Mouse (Mus musculus) forebrain, embryonic 11.5 days (tissue): Measurements from ENCODE around the gene Ifi44. TPM values are rescaled to one million over a fixed set of nuclear protein-coding genes. Genes with fewer than 3 reads are reported as not detected.

Source experiments
- ATAC-seq: fragments of 200-750 bp; cut with Nextera tagmentation; replicated peaks from 2 replicates; pipeline ENCODE4 v1.8.0; 2017; ENCODE audit warnings: moderate TSS enrichment; ENCODE audit not compliant: low FRiP score
- DNase-seq: peaks from one replicate; pipeline ENCODE4 v3.0.0-alpha.2; 2017; ENCODE audit warnings: low spot score
- H3K27ac ChIP-seq: fragments of 300-500 bp; sonication (generic); 2 replicates; pipeline ENCODE4 v1.5.1; 2014; ENCODE audit warnings: low read depth, low read length
- H3K27me3 ChIP-seq: fragments of 300-500 bp; sonication (generic); 2 replicates; pipeline ENCODE4 v1.6.1; 2014; ENCODE audit warnings: mild to moderate bottlenecking, low read length, mixed read lengths; ENCODE audit not compliant: control insufficient read depth, insufficient read depth
- H3K36me3 ChIP-seq: fragments of 300-500 bp; sonication (generic); 2 replicates; pipeline ENCODE4 v1.6.1; 2014; ENCODE audit warnings: mild to moderate bottlenecking, low read length, moderate library complexity, mixed read lengths; ENCODE audit not compliant: control insufficient read depth, insufficient read depth
- H3K4me1 ChIP-seq: fragments of 300-500 bp; sonication (generic); replicated peaks from 2 replicates; pipeline ENCODE4 v1.6.1; 2014; ENCODE audit warnings: low read length, mixed read lengths; ENCODE audit not compliant: control insufficient read depth, insufficient read depth
- H3K4me2 ChIP-seq: fragments of 300-500 bp; sonication (generic); 2 replicates; pipeline ENCODE4 v1.6.1; 2014; ENCODE audit warnings: low read depth, mild to moderate bottlenecking, low read length, moderate library complexity, mixed read lengths; ENCODE audit not compliant: severe bottlenecking
- H3K4me3 ChIP-seq: fragments of 300-500 bp; sonication (generic); 2 replicates; pipeline ENCODE4 v1.5.1; 2014; ENCODE audit warnings: low read depth, low read length
- H3K9ac ChIP-seq: fragments of 300-500 bp; sonication (generic); 2 replicates; pipeline ENCODE4 v1.6.1; 2014; ENCODE audit warnings: low read length
- H3K9me3 ChIP-seq: fragments of 300-500 bp; sonication (generic); 2 replicates; pipeline ENCODE4 v1.6.1; 2016; ENCODE audit warnings: low read length, mixed read lengths; ENCODE audit not compliant: control insufficient read depth
- WGBS: fragments of 180-500 bp; shearing (Covaris S2); extraction: QIAGEN DNeasy Blood & Tissue Kit; methylation state at CpG from one replicate; pipeline ENCODE4 v1.1.7; 2014; 5-methylcytosine and 5-hydroxymethylcytosine counted together
- polyA plus RNA-seq: library from polyadenylated mRNA; unstranded; fragments of >200 nt; fragmentation: Nextera tagmentation; extraction: Ambion mirVana; gene quantifications from 2 replicates; pipeline ENCODE4 v1.2.1, GENCODE M21; 2014

The Ifi44 gene
- polyA plus RNA-seq = 0.07 TPM in 1 of 2 replicates, not detected in the other

GRCm38 (mm10) chr3:151749737-151750136, at the start of gene Ifi44:
Gene Ifi44, minus strand, starts transcription at chr3:151749960.
- H3K4me1 ChIP-seq = no peaks in the 10 kb centered on the region
- no peak within 1 kb of the TSS for H3K4me3 ChIP-seq
- no peak for DNase-seq
- H3K27ac ChIP-seq = no peak within 1 kb of the TSS
- no peak for ATAC-seq
- no peaks in the 10 kb centered on the region for H3K9me3 ChIP-seq
- H3K9ac ChIP-seq = no peak within 1 kb of the TSS
- H3K27me3 ChIP-seq = no peaks in the 10 kb centered on the region
- 85% methylated on average over 7 of the region's 7 CpGs for WGBS
- no peaks in the 10 kb centered on the region for H3K36me3 ChIP-seq
- no peak within 1 kb of the TSS for H3K4me2 ChIP-seq

GRCm38 (mm10) chr3:151788622-151789021, 38.9 kb upstream of the Ifi44 start:
- ATAC-seq = no peak
- no peaks in the 10 kb centered on the region for H3K4me1 ChIP-seq
- no peaks in the 10 kb centered on the region for H3K36me3 ChIP-seq
- H3K27me3 ChIP-seq = no peaks in the 10 kb centered on the region
- no peak overlapping the region for H3K27ac ChIP-seq
- H3K4me2 ChIP-seq = no peak overlapping the region
- H3K4me3 ChIP-seq = no peak overlapping the region
- H3K9me3 ChIP-seq = no peaks in the 10 kb centered on the region
- WGBS = 90% methylated on average over 8 of the region's 8 CpGs
- no peak overlapping the region for H3K9ac ChIP-seq
- DNase-seq = no peak

DNA sequence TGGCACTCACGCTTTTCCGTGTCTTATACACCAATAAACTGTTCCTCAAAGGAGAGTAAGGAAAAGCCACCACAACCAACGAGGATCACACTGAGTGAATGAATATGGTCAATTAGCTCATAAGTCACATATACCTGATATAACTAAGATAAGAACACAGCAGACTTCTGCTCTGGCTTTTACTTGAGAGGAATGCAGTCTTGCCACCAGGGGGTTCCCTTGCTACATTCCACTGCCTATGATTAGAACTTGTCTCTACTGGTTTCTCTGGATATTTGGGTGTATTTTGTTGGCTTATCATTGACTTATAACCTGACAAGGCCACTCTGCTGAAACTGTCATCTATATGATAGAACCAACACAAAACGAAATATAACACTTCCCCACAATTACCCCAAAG, 25.3 kb upstream of the Ifi44 start:
- Histone ChIP-seq H3K9ac (no peak overlapping the region), H3K4me3 (no peak overlapping the region), H3K36me3 (no peaks in the 10 kb centered on the region), H3K27me3 (no peaks in the 10 kb centered on the region), H3K9me3 (no peaks in the 10 kb centered on the region), H3K4me1 (no peaks in the 10 kb centered on the region), H3K27ac (no peak overlapping the region), H3K4me2 (no peak overlapping the region)
- WGBS = 84% methylated on average over 4 of the region's 4 CpGs
- DNase-seq (no peak), ATAC-seq (0 out of 2 replicates have a peak, but pooled peaks have one; percentile 32)

DNA sequence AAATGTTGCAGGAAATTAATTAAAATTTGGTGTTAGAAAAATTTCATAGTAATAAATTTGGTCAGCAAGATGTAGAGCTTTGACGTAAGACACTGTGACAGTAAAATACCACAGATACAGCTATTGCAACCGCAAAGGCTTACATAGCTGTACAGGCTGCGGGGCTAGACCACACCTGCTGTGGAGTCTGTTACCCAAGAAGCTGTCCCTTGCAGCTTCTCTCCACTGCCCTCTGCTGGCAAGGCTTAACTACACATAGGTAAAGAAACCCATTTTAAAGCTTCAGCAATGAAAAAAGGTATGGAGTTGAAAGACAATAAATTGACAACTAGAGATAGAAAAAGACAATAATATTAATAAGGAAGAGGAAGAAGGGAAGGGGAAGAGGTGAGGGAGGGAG, 21.3 kb upstream of the Ifi44 start:
- DNase-seq (no peak), ATAC-seq (no peak)
- no peak overlapping the region for H3K9ac ChIP-seq
- H3K36me3 ChIP-seq = no peaks in the 10 kb centered on the region
- 68% methylated on average over 3 of the region's 3 CpGs for WGBS
- no peaks in the 10 kb centered on the region for H3K27me3 ChIP-seq
- no peak overlapping the region for H3K4me2 ChIP-seq
- no peaks in the 10 kb centered on the region for H3K9me3 ChIP-seq
- no peak overlapping the region for H3K27ac ChIP-seq
- H3K4me3 ChIP-seq = no peak overlapping the region
- no peaks in the 10 kb centered on the region for H3K4me1 ChIP-seq

DNA sequence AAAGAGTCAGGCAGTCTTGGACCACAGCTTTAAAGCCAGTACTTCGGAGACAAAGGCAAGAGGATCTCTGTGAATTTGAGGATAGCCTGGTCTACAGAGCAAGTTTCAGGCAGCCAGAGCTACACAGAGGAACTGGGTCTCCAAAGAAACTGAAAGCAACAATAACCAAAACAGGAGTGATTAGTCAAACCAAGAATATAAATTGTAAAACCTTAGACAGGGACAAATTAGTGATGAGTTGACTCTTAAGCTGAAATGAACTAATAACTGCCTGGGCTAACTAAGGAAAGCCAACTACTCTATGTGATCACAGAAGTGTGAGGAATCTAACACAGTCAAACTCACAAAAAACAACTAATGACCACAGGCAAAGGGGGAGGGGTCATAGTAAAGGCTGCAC, 1.2 kb downstream of the Ifi44 start:
- Histone ChIP-seq H3K36me3 (no peaks in the 10 kb centered on the region), H3K4me1 (no peaks in the 10 kb centered on the region), H3K27ac (no peak overlapping the region), H3K4me3 (no peak overlapping the region), H3K9ac (no peak overlapping the region), H3K9me3 (no peaks in the 10 kb centered on the region), H3K27me3 (no peaks in the 10 kb centered on the region), H3K4me2 (no peak overlapping the region)
- 79% methylated on average over 1 of the region's 1 CpGs for WGBS
- no peak for DNase-seq
- no peak for ATAC-seq

- H3K4me3 ChIP-seq = no peak overlapping the region
- 89% methylated on average over 8 of the region's 8 CpGs for WGBS
- H3K4me2 ChIP-seq = no peak overlapping the region
- H3K27ac ChIP-seq = no peak overlapping the region
- no peaks in the 10 kb centered on the region for H3K9me3 ChIP-seq
- no peak for ATAC-seq
- H3K36me3 ChIP-seq = no peaks in the 10 kb centered on the region
- H3K27me3 ChIP-seq = no peaks in the 10 kb centered on the region
- DNase-seq = no peak
- H3K9ac ChIP-seq = no peak overlapping the region
- H3K4me1 ChIP-seq = no peaks in the 10 kb centered on the region
Measured at GRCm38 (mm10) chr3:151746058-151746457, 3.7 kb downstream of the Ifi44 start.

DNA sequence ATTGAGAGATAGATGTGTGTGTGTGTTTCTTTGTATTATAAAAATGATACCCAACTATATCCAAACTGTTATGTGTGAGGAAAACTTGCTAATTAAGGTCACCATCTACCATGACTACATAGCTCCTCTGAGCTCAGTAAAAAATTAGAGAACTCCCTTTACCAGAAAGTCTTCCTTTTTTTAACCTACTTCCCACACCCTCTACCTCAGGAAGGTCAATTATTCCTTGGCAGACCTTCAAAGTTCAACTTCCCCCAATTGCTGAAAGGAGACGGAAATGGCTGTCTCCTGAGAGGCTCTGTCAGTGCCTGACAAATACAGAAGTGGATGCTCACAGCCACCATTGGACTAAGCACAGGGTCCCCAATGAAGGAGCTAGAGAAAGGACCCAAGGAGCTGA, 7.5 kb downstream of the Ifi44 start:
- Histone ChIP-seq H3K27me3 (no peaks in the 10 kb centered on the region), H3K4me2 (no peak overlapping the region), H3K9ac (no peak overlapping the region), H3K4me1 (no peaks in the 10 kb centered on the region), H3K27ac (no peak overlapping the region), H3K36me3 (no peaks in the 10 kb centered on the region), H3K4me3 (no peak overlapping the region), H3K9me3 (no peaks in the 10 kb centered on the region)
- WGBS = 96% methylated on average over 1 of the region's 1 CpGs
- DNase-seq (no peak), ATAC-seq (no peak)

- DNase-seq (no peak), ATAC-seq (peak; percentile 77)
- WGBS = 43% methylated on average over 1 of the region's 1 CpGs
- Histone ChIP-seq H3K9me3 (no peaks in the 10 kb centered on the region), H3K27ac (no peak overlapping the region), H3K4me1 (no peaks in the 10 kb centered on the region), H3K4me2 (no peak overlapping the region), H3K27me3 (no peaks in the 10 kb centered on the region), H3K4me3 (no peak overlapping the region), H3K36me3 (no peaks in the 10 kb centered on the region), H3K9ac (no peak overlapping the region)
Measured at GRCm38 (mm10) chr3:151716246-151716645, 33.5 kb downstream of the Ifi44 start.

DNA sequence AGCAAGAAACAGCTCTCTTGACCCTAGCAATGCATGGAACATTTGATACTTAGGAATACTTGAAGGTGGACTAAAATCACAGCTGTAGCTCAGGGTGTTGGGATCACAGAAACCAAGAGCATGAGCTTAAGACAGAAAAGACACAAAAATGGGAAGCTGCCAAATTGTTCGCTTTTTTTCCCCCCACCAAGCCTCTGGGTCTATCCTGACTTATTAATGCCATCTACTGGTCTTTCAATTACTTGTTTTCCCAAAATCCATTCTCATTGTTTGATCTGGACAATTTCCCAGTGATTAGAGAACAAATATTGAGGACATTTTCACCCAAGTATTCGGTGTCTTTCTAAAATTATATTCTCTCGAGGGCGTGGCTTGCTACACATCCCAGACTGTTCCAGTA, 42.4 kb downstream of the Ifi44 start:
- H3K4me1 ChIP-seq = no peaks in the 10 kb centered on the region
- no peak overlapping the region for H3K27ac ChIP-seq
- H3K9me3 ChIP-seq = no peaks in the 10 kb centered on the region
- ATAC-seq = no peak
- H3K4me3 ChIP-seq = no peak overlapping the region
- H3K36me3 ChIP-seq = no peaks in the 10 kb centered on the region
- no peak overlapping the region for H3K4me2 ChIP-seq
- whole genome bisulfite sequencing = 97% methylated on average over 4 of the region's 4 CpGs
- no peaks in the 10 kb centered on the region for H3K27me3 ChIP-seq
- DNase-seq = no peak
- H3K9ac ChIP-seq = no peak overlapping the region
